Mouse (Mus musculus): ENCODE results near the gene Mutyh. TPM values are rescaled to one million over a fixed set of nuclear protein-coding genes. Genes with fewer than 3 reads are reported as not detected.

The Mutyh gene
- polyA plus RNA-seq, 1 experiment from 2014 or later, result 8.3 TPM

DNA sequence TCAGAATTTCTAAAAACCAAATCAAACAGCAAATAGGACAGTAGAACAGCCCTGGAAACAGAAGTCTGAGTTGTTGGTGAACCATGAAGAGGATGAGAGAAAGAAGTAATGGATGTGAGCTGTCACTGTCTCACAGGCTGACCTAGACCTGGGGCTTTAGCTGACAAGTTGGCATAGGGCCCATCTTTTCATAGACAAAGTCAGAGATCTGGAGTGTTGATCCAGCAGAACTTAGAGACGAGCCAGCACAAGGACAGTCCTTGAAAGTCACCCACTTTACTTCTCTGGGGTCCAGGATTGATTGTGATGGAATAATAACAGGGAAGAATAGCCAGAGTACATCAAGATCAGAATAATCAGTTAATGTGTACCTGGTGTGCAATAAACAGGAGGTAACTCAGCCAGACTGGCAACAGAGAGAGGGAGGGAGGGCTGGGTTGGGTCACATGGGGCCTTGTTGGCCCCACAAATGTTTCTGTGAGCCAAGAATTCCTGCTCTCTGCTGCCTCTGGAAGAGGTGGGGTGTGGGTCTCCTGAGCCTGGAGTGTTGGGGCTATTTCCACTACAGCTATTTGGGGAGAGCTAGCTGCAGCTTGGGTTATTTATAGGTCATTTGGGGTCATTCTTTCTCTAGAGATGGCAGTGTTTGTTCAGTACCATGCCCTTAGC, 10.9 kb upstream of the Mutyh start:
- 22% methylated on average over 1 of the region's 1 CpGs for WGBS

DNA sequence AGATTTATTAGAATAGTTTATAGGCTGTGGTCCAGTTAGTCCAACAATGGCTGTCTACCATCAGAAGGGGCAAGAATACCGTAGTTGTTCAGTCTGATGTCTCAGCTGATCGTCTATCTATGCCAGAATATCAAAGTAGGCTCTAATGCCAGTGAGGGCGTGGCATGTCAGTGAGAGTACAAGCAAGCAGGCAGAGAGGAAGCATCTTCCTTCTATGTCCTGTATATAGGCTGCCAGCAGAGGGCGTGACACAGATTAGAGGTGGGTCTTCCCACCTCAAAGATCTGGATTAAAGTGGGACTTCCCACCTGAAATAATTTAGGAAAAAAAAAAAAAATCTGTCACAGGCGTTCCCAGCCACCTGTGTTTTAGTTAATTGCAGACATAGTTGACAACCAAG, 7.6 kb upstream of the Mutyh start:
- WGBS, result 28% methylated on average over 5 of the region's 5 CpGs
- H3K27ac ChIP-seq (replicated peaks in 1 of 2; ENCODE audit: control insufficient read depth in 1 of 2, insufficient read depth in 1 of 2, low read depth in 2 of 2, low read length in 2 of 2), result no peak overlapping the region
- H3K4me3 ChIP-seq (ENCODE audit: control insufficient read depth in 1 of 2, insufficient read depth in 1 of 2, low read depth in 1 of 2, low read length in 2 of 2), result no peak overlapping the region
- no peaks in the 10 kb centered on the region for H3K27me3 ChIP-seq (ENCODE audit: control insufficient read depth, insufficient read depth, low read length)
- no peak overlapping the region for H3K4me2 ChIP-seq (ENCODE audit: low read length)
- no peaks in the 10 kb centered on the region for H3K9me3 ChIP-seq (ENCODE audit: control insufficient read depth, low read length)
- peaks cover 42% of the 10 kb centered on the region for H3K36me3 ChIP-seq (ENCODE audit: control insufficient read depth, insufficient read depth, low read length)
- peaks cover 4 to 10% of the 10 kb centered on the region in 2 experiments; a peak in 2 of 4 replicates for H3K4me1 ChIP-seq (ENCODE audit: control insufficient read depth in 2 of 2, insufficient read depth in 2 of 2, low read length in 2 of 2)
- no peak overlapping the region for H3K9ac ChIP-seq (ENCODE audit: low read length)
- no peak for ATAC-seq (ENCODE audit: insufficient number of reproducible peaks, insufficient read depth, low FRiP score, low read depth)

More for the DNA sequence above, 10.9 kb upstream of the Mutyh start:
- H3K4me3 ChIP-seq (ENCODE audit: control insufficient read depth in 1 of 2, insufficient read depth in 1 of 2, low read depth in 1 of 2, low read length in 2 of 2), result no peak overlapping the region
- peak; percentile 68; the same call in 1 of the 2 replicates for ATAC-seq (ENCODE audit: insufficient number of reproducible peaks, insufficient read depth, low FRiP score, low read depth)
- no peaks in the 10 kb centered on the region for H3K9me3 ChIP-seq (ENCODE audit: control insufficient read depth, low read length)
- peaks cover 4 to 10% of the 10 kb centered on the region in 2 experiments; a peak in 2 of 4 replicates for H3K4me1 ChIP-seq (ENCODE audit: control insufficient read depth in 2 of 2, insufficient read depth in 2 of 2, low read length in 2 of 2)
- H3K36me3 ChIP-seq (ENCODE audit: control insufficient read depth, insufficient read depth, low read length), result peaks cover 9% of the 10 kb centered on the region; the same call in 1 of the 2 replicates
- H3K4me2 ChIP-seq (ENCODE audit: low read length), result peak overlapping the region; percentile 29; the same call in 1 of the 2 replicates
- H3K27me3 ChIP-seq (ENCODE audit: control insufficient read depth, insufficient read depth, low read length), result no peaks in the 10 kb centered on the region
- peak overlapping the region; percentile 49 for H3K9ac ChIP-seq (ENCODE audit: low read length)
- peak overlapping the region; percentile 61 to 82; a peak in 3 of 4 replicates for H3K27ac ChIP-seq (replicated peaks in 1 of 2; ENCODE audit: control insufficient read depth in 1 of 2, insufficient read depth in 1 of 2, low read depth in 2 of 2, low read length in 2 of 2)

- 64% methylated on average over 3 of the region's 3 CpGs for WGBS
- Histone ChIP-seq H3K4me3 (ENCODE audit: control insufficient read depth in 1 of 2, insufficient read depth in 1 of 2, low read depth in 1 of 2, low read length in 2 of 2) (no peak overlapping the region), H3K27me3 (ENCODE audit: control insufficient read depth, insufficient read depth, low read length) (no peaks in the 10 kb centered on the region), H3K36me3 (ENCODE audit: control insufficient read depth, insufficient read depth, low read length) (no peaks in the 10 kb centered on the region), H3K9ac (ENCODE audit: low read length) (no peak overlapping the region), H3K27ac (replicated peaks in 1 of 2; ENCODE audit: control insufficient read depth in 1 of 2, insufficient read depth in 1 of 2, low read depth in 2 of 2, low read length in 2 of 2) (no peak overlapping the region), H3K9me3 (ENCODE audit: control insufficient read depth, low read length) (no peaks in the 10 kb centered on the region), H3K4me2 (ENCODE audit: low read length) (no peak overlapping the region), H3K4me1 (ENCODE audit: control insufficient read depth in 2 of 2, insufficient read depth in 2 of 2, low read length in 2 of 2) (peaks cover 5 to 8% of the 10 kb centered on the region in 2 experiments)
- no peak for ATAC-seq (ENCODE audit: insufficient number of reproducible peaks, insufficient read depth, low FRiP score, low read depth)
These were observed 3.5 kb downstream of the Mutyh start for GRCm38 (mm10) chr4:116811012-116811411.

DNA sequence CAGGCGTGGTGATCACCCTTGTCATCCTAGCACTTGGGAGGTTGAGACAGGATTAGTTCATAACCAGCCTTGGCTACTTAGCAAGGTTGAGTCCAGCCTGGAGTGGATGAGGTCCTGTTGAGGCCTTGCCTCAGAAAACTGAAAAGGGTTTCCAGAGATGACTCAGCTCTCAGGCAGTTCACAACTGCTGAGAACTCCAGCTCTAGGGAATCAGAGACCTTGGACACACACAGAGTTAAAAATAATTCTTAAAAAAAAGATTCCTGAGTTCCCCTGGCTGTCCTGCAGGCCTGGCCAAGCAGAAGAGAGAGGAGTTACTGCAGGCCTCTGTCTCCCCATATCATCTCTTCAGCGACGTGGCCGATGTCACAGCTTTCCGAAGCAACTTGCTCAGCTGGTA, 7.8 kb downstream of the Mutyh start:
- H3K27me3 ChIP-seq (ENCODE audit: control insufficient read depth, insufficient read depth, low read length), result 0 out of 2 replicates have a peak, but pooled peaks cover 5% of the 10 kb centered on the region
- H3K9me3 ChIP-seq (ENCODE audit: control insufficient read depth, low read length), result no peaks in the 10 kb centered on the region
- H3K4me3 ChIP-seq (ENCODE audit: control insufficient read depth in 1 of 2, insufficient read depth in 1 of 2, low read depth in 1 of 2, low read length in 2 of 2), result no peak overlapping the region
- peaks cover 24% of the 10 kb centered on the region for H3K36me3 ChIP-seq (ENCODE audit: control insufficient read depth, insufficient read depth, low read length)
- no peak for ATAC-seq (ENCODE audit: insufficient number of reproducible peaks, insufficient read depth, low FRiP score, low read depth)
- WGBS, result 61% methylated on average over 5 of the region's 5 CpGs
- no peak overlapping the region for H3K9ac ChIP-seq (ENCODE audit: low read length)
- peaks cover 0 to 2% of the 10 kb centered on the region in 2 experiments; a peak in 1 of 4 replicates for H3K4me1 ChIP-seq (ENCODE audit: control insufficient read depth in 2 of 2, insufficient read depth in 2 of 2, low read length in 2 of 2)
- no peak overlapping the region for H3K4me2 ChIP-seq (ENCODE audit: low read length)
- no peak overlapping the region for H3K27ac ChIP-seq (replicated peaks in 1 of 2; ENCODE audit: control insufficient read depth in 1 of 2, insufficient read depth in 1 of 2, low read depth in 2 of 2, low read length in 2 of 2)

DNA sequence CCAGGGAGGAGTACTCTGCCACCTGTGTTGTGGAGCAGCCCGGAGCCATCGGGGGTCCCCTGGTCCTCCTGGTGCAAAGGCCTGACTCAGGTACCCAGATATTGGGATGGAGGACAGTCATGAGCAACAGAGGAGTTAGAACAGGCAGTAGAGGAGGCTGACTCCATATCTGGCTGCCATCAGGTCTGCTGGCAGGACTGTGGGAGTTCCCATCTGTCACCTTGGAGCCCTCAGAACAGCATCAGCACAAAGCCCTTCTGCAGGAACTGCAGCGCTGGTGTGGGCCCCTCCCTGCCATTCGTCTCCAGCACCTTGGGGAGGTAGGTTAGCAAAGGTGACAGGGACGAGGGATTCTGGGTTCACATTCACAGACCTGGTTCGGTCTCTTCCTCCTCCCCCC, 10.0 kb downstream of the Mutyh start:
- no peak overlapping the region for H3K9ac ChIP-seq (ENCODE audit: low read length)
- no peak overlapping the region for H3K27ac ChIP-seq (replicated peaks in 1 of 2; ENCODE audit: control insufficient read depth in 1 of 2, insufficient read depth in 1 of 2, low read depth in 2 of 2, low read length in 2 of 2)
- no peak overlapping the region for H3K4me3 ChIP-seq (ENCODE audit: control insufficient read depth in 1 of 2, insufficient read depth in 1 of 2, low read depth in 1 of 2, low read length in 2 of 2)
- H3K36me3 ChIP-seq (ENCODE audit: control insufficient read depth, insufficient read depth, low read length), result peaks cover 24% of the 10 kb centered on the region
- 87% methylated on average over 6 of the region's 6 CpGs for WGBS
- H3K4me1 ChIP-seq (ENCODE audit: control insufficient read depth in 2 of 2, insufficient read depth in 2 of 2, low read length in 2 of 2), result peaks cover 6 to 8% of the 10 kb centered on the region in 2 experiments; a peak in 2 of 4 replicates
- H3K9me3 ChIP-seq (ENCODE audit: control insufficient read depth, low read length), result no peaks in the 10 kb centered on the region
- 0 out of 2 replicates have a peak, but pooled peaks cover 11% of the 10 kb centered on the region for H3K27me3 ChIP-seq (ENCODE audit: control insufficient read depth, insufficient read depth, low read length)
- H3K4me2 ChIP-seq (ENCODE audit: low read length), result no peak overlapping the region
- no peak for ATAC-seq (ENCODE audit: insufficient number of reproducible peaks, insufficient read depth, low FRiP score, low read depth)

DNA sequence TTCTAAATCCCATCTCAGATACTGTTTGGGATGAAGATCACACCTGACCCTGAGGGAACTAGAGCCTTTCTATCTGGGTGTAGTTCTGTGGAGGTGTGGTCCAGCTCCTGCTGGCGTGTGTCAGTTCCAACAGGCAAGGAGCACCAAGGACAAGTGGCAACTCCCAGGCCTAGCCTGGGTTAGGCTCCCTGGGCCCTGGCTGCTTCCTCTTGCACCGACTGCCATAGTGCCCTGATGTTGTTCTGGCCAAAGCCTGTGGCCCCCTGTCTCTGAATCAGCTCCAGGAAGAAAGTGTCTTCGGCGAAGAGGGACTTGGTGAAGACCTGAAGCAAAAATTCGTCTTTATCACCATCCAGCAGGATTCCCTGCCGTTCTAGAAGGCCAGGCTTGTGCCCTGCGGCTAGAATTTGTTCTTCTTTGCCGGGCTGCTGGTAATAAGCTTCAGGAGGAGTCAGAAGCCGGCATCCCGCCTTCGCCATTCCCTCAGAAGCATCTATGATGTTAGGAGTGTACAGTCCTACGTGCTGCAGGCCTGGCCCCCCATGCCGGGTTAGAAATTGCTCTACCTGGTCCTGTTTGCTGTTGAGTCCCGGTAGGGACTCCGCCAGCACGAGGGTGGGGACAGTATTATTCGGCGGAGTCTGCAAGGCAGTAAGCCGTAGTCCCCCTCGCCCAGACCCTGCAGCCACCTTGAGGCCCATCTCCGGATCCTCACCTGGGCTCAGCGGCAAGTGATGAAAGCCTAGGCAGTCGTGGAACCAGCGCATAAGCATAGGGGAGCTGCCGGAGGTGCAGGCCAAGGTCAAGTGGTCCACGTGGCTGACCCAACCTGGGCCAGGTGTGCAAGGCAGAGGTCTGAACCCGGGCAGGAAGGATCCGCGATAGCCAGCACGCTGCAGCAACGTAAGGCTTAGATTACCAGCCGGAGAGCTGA, 12.7 kb downstream of the Mutyh start:
- H3K4me1 ChIP-seq (ENCODE audit: control insufficient read depth in 2 of 2, insufficient read depth in 2 of 2, low read length in 2 of 2), result peaks cover 7 to 9% of the 10 kb centered on the region in 2 experiments; a peak in 2 of 4 replicates
- no peak for ATAC-seq (ENCODE audit: insufficient number of reproducible peaks, insufficient read depth, low FRiP score, low read depth)
- 24% methylated on average over 32 of the region's 32 CpGs for whole genome bisulfite sequencing
- peak overlapping the region; percentile 52 to 55 for H3K4me3 ChIP-seq (ENCODE audit: control insufficient read depth in 1 of 2, insufficient read depth in 1 of 2, low read depth in 1 of 2, low read length in 2 of 2)
- peaks cover 24% of the 10 kb centered on the region for H3K36me3 ChIP-seq (ENCODE audit: control insufficient read depth, insufficient read depth, low read length)
- no peak overlapping the region for H3K27ac ChIP-seq (replicated peaks in 1 of 2; ENCODE audit: control insufficient read depth in 1 of 2, insufficient read depth in 1 of 2, low read depth in 2 of 2, low read length in 2 of 2)
- H3K27me3 ChIP-seq (ENCODE audit: control insufficient read depth, insufficient read depth, low read length), result 0 out of 2 replicates have a peak, but pooled peaks cover 11% of the 10 kb centered on the region
- no peaks in the 10 kb centered on the region for H3K9me3 ChIP-seq (ENCODE audit: control insufficient read depth, low read length)
- H3K4me2 ChIP-seq (ENCODE audit: low read length), result peak overlapping the region; percentile 100
- H3K9ac ChIP-seq (ENCODE audit: low read length), result peak overlapping the region; percentile 69

DNA sequence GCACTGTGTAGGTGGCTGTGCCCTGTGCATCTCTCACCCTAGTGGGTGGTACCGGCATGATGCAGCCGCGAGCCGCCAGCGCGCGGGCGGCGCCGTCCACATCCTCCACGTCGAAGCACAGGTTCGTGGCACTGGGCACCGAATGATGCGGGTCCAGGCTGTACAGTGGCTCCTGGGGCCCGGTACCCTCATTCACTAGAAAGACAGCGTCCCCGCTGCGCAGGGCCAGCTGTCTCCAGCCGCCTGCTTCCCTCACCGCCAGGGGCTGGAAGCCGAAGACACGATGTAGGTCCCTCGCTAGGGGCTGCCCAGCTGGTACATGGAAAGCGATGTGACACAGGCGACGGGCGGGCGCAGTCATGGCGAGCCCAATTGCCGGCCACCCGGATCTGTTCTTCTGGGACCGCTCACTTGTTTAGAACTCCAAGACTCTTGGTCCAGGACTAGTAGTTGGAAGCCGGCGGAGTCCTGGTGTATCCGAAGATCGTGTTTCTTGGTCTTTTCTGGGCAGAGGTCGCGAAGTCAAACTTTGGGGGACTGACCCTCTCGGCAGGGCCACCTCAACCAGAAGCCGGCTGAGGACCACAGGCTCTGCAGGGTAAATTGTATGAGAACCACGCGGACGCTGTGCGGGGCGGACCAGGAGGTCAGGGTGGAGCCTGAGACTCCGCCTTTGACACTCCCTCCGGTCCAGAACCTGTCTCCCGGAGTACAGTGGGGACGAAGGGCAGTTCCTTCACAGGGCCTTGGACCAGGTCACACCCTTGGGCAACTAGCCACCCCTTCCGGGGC, 13.6 kb downstream of the Mutyh start:
- Histone ChIP-seq H3K9ac (ENCODE audit: low read length) (peak overlapping the region; percentile 69), H3K9me3 (ENCODE audit: control insufficient read depth, low read length) (no peaks in the 10 kb centered on the region), H3K4me2 (ENCODE audit: low read length) (peak overlapping the region; percentile 100), H3K27ac (replicated peaks in 1 of 2; ENCODE audit: control insufficient read depth in 1 of 2, insufficient read depth in 1 of 2, low read depth in 2 of 2, low read length in 2 of 2) (no peak overlapping the region), H3K4me1 (ENCODE audit: control insufficient read depth in 2 of 2, insufficient read depth in 2 of 2, low read length in 2 of 2) (peaks cover 7 to 15% of the 10 kb centered on the region in 2 experiments; a peak in 2 of 4 replicates), H3K4me3 (ENCODE audit: control insufficient read depth in 1 of 2, insufficient read depth in 1 of 2, low read depth in 1 of 2, low read length in 2 of 2) (peak overlapping the region; percentile 52 to 55), H3K27me3 (ENCODE audit: control insufficient read depth, insufficient read depth, low read length) (0 out of 2 replicates have a peak, but pooled peaks cover 11% of the 10 kb centered on the region), H3K36me3 (ENCODE audit: control insufficient read depth, insufficient read depth, low read length) (peaks cover 24% of the 10 kb centered on the region)
- 1% methylated on average over 51 of the region's 51 CpGs for WGBS
- peak; percentile 41 for ATAC-seq (ENCODE audit: insufficient number of reproducible peaks, insufficient read depth, low FRiP score, low read depth)

Data from heart, embryonic 14.5 days (tissue).